Mouse (Mus musculus): ENCODE measurements around the gene Ufc1. TPM values are rescaled to one million over a fixed set of nuclear protein-coding genes. Genes with fewer than 3 reads are reported as not detected.

The Ufc1 gene
- total RNA-seq, 2 experiments from 2014 or later: 84.3 to 93.2 TPM

DNA sequence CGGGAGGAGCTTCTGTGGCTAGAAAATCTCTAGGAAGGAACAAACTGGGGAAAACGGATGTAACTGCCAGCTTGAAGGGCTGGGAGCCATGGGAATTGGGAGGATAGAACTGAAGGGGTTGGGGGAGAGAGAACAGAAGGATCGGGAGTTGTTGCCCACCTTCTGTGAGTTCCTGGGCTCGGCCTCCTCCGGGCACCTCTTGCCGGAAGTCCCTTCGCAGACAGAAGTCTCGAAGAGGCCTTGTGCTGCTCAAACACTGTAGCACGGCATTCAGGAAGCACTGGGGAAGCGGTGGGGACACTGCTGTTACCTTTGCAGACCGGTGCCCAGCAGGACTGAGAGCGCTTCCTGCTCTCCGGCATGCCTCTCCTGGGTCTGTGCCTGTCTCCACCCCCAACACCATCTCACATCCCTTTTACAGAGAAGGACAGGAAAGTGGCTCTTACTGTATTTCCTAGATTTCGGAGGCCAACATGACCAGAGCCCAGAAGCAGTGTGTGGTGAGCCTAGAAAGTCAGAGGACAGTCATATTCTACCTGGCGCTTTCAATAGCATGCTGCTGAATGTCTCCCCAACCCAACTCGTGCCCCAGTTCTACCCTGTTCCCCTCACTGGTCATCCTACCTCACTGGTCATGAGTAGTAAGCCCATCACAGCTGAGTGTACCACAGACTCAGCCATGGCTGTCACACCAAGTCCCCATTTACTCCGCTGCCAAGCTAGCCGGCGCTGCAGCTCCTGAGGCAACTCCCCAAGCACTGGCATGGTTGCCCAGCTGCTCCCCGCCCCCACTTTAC, 9.5 kb downstream of the Ufc1 start:
- H3K27ac ChIP-seq: peak overlapping the region; percentile 48
- TF ChIP-seq CTCF (IDR thresholded peaks at IDR 0.05): no peak
- peak overlapping the region; percentile 51 for H3K4me3 ChIP-seq
- intact Hi-C loops (cut with DNase I): loop anchor here (10.0 kb wide), 1 partner anchor 170 kb away; the partner anchor contains the start of gene Cfap126
- no peak for DNase-seq

DNA sequence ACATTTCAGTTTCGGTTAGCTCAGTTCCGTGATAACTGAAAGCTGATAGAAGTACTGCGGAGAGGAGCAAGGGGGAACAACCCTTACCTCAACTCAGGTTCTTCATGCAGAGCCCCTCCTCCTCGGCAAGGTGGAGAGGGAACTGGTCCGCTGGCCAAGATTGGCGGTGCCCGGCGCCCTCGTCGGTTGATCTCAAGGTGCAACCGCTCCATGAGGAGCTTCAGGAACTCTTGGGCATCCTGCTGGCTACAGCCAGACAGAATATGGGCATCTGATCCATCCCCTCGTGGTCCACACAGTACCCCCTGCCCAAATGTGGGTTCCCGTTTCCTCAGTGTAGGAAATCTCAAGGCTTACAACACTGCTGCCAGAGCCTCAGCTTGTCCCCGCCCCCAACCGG, 10.3 kb downstream of the Ufc1 start:
- DNase-seq: no peak
- peak overlapping the region; percentile 51; the same call in 1 of the 2 replicates for H3K4me3 ChIP-seq
- intact Hi-C loops (cut with DNase I): loop anchor here (10.0 kb wide), 1 partner anchor 170 kb away; the partner anchor contains the start of gene Cfap126
- peak overlapping the region; percentile 48; the same call in 1 of the 2 replicates for H3K27ac ChIP-seq
- no peak for TF ChIP-seq CTCF (IDR thresholded peaks at IDR 0.05)

DNA sequence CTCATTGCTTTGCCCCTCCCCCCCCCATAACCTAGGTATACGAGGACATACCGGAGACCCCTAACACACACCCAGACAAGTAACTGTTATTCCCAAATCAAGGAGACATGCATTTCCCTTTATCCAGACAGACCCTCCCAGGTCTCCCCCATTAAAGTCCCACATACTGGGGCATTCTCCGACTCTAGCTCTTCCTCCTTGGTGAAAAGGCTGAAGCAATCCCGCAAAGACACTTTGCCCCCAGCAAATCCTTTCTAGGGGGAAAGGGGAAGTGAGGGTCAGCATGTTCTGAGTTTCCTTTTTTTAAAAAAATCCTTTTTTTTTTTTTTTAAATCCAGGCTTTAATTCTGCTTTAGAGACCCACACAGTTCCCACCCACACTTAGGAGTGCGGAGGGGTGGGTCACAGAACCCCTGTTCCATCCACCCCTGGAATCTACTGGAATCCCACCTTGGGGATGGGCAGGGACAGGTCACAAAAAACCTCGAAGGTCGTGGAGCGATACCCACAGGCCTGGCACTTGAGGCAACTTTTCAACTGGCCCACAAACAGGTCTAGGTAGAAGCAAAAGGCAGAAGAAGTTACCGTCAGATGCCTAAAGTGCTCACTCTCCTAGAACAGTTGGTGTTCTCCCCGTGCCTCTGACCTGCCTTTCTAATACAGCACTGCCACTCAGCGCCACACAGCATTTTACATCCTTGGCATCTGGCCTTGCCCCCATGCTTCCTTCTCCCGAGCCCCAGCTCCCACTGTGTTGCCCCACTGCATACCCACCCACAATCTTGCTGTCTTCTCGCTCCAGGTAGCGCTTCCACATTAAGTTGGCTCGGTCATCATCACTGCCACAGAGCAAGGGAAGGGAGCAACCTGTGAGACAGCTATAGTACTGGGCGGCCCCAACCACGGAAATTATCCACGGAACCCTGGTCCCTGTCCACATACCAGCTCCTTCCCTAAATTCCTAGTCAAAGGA, 11.3 kb downstream of the Ufc1 start:
- no peak for DNase-seq
- intact Hi-C loops (cut with DNase I): loop anchor here (10.0 kb wide), 1 partner anchor 169 kb away; the partner anchor contains the start of gene Cfap126
- H3K27ac ChIP-seq: no peak overlapping the region
- no peak for TF ChIP-seq CTCF (IDR thresholded peaks at IDR 0.05)
- H3K4me3 ChIP-seq: no peak overlapping the region

DNA sequence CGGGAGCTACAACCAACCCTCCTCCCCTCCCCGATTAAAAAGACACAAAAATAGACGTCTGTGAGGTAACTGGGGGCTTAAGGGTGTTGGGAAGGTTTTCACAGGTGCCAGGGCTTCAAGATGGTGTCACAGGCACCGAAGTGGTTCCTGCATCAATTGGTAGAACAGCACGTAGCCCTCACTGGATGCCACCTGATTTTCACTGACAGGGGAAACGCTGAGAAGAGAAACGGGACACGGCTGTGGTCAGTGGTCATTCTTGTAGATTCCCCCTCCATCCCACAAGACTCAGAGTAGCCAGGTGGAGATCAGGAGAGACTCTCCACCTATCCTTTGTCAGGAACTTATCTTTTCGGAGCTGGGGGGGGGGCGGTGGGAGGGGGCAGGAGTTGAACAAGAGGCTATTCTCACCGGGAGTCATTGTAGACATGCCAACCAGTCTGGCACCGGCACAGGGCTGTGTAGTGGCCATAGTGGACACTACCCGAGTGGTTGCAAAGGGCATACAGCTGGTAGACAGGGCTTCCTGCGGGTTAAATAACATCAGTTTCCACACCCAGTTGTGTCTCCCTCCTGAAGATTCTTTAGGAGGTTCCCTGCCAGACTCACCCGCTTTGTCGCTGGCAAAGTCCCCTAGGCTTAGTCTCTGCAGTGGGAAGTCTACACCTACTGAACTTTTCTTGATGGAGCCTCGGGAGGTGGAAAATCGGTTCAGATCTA, 12.6 kb downstream of the Ufc1 start:
- TF ChIP-seq CTCF (IDR thresholded peaks at IDR 0.05): no peak
- Histone ChIP-seq H3K4me3 (peak overlapping the region; percentile 73), H3K27ac (peak overlapping the region; percentile 96)
- no peak for DNase-seq
- intact Hi-C loops (cut with DNase I): loop anchor here (10.0 kb wide), 1 partner anchor 167 kb away; the partner anchor contains the start of gene Cfap126

DNA sequence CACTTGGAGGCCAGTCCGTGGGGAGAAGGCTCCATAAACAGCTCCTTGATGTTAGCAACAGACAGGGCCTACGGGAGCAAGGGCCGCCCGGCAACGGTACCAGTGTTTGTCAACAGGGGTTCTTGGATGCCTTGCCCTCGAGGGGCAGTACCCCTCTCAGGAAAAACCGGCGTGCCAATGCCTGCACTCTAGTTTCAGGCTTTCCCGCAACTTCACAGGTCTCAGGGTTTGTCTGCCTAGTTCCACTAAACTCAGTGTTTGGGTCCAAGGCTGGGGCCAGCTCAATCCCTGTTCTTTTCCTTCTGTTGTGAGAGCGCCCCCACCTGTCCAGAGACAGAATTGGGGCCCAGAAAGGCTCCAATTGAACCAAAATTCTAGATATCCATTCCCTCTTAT, 13.3 kb downstream of the Ufc1 start:
- peak; percentile 91 for TF ChIP-seq CTCF (IDR thresholded peaks at IDR 0.05)
- intact Hi-C loops (cut with DNase I): loop anchor here (10.0 kb wide), 1 partner anchor 167 kb away; the partner anchor contains the start of gene Cfap126
- H3K27ac ChIP-seq: peak overlapping the region; percentile 96
- peak; percentile 88 for DNase-seq
- peak overlapping the region; percentile 73 for H3K4me3 ChIP-seq

DNA sequence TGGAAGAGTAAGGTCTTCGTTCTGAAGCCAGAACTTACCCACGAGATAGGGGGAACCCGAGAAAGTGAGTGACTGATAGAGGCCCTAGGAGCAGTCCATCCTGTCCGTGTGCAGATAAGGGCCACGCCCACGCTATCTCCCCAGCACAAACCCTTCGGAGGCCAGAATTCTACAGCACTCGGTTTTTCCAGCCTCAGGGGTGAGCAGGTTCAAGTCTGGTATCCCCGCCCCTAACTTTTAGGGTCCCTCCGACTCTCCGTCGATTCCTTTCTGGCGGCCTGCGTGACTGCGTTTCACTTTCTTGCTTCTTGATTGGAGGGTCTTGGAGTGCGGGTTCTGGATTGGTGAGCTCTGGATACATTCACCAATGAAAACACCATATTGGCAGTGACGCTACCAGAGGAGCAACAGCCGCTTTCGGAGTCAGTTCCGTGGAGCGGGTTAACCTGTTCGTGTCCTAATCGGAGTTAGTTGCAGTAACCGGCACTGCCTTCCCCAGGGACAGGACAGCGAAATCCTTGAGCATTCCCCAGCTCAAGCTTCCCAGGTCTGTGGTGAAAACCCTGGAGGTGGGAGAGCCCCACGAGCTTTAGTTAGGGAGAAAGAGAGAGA, 13.8 kb downstream of the Ufc1 start, which contains the start of gene Ppox:
Ppox (minus strand) TSS at position 271 of the 612 bp plus-strand sequence.
- DNase-seq: peak; percentile 91
- Histone ChIP-seq H3K27ac (peak within 1 kb of the TSS; percentile 96), H3K4me3 (peak within 1 kb of the TSS; percentile 73)
- intact Hi-C loops (cut with DNase I): loop anchor here (10.0 kb wide), 1 partner anchor 166 kb away; the partner anchor contains the start of gene Cfap126
- TF ChIP-seq CTCF (IDR thresholded peaks at IDR 0.05): no peak

DNA sequence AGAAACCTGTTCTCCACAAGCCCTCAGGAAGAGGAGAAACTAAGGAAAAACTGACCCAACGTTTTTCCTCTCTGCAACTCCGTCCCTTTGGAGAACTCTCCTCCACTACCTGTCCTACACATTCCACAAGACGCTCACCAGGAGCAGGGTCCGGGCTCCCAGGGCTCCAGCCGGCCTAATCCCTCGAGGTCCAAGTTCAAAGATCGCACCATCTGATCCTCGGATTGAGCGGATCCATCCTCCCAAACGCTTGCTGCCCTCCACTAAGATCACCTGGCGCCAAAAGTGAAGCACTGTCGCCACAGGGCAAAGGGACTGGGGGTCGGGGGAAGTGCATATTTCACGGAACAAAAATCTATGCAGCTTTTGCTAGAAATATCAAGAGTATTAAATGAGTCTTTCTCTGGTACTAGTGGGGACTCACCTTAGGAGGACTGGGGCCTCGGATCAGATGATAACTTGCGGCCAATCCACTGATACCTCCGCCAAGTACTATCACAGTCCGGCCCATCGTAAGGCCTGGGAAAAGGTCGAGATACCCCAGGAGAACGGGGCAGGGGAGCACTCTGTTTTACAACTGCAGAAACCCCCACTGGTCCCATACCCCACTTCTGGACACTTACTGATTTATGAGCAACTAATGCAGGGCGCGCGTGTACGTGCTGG, 14.4 kb downstream of the Ufc1 start:
- TF ChIP-seq CTCF (IDR thresholded peaks at IDR 0.05): no peak
- intact Hi-C loops (cut with DNase I): loop anchor here (10.0 kb wide), 1 partner anchor 166 kb away; the partner anchor contains the start of gene Cfap126
- Histone ChIP-seq H3K27ac (peak overlapping the region; percentile 96), H3K4me3 (peak overlapping the region; percentile 73)
- DNase-seq: peak; percentile 31

DNA sequence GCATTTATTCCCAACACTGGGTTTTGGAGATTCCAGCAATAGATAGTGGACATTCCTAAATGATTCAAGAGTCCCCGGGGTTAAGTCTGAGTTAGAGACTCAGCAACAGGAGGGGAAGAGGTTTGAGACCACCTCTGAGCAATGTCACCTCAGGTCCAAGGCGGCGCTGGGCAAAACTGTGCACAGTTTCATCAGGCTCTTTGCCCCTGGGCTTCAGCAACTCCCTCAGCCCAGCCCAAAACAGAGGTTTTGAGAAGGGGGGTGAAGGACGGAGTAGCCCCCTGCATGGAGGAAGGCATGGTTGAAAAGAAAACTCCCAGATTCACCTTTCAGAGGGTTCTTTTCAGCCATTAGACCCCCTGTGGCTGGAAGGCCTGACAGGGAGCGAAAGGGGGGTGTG, 15.1 kb downstream of the Ufc1 start:
- Histone ChIP-seq H3K4me3 (peak overlapping the region; percentile 73), H3K27ac (no peak overlapping the region; the same call in 1 of the 2 replicates)
- TF ChIP-seq CTCF (IDR thresholded peaks at IDR 0.05): no peak
- intact Hi-C loops (cut with DNase I): loop anchor here (10.0 kb wide), 1 partner anchor 165 kb away; the partner anchor contains the start of gene Cfap126
- DNase-seq: no peak

DNA sequence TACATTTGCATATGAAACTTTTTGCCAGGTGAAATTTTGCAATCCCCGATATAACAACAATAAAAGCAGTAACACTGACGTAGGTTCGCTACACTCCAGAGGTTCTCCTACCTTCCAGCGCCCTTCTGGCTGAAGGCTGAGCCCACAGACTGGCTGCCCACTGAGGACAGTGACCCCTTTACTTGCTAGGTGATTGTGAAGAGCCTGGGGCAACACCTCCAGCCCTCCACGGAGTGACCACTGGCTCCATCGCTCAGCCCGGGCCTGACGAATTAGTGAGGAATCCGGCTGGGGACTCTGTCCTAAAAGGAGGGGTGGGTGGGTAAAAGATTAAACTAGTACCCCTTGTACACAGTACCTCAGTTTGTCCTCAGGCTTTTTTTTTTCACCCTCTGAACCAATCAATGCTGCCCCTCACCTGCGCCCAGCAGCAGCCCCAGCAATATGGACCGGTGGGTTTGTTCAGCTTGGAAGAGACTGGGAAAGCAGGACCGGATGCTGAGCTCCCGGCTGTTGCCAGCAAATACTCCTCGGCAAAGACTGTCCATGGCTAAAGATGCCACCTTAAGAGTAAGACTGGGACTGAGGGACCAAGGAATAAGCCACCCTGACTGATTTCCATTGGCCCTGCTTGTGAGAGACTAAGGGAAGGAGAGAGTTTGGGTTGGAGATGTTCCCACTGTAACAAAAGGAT, 15.7 kb downstream of the Ufc1 start:
- Histone ChIP-seq H3K4me3 (no peak overlapping the region), H3K27ac (no peak overlapping the region)
- TF ChIP-seq CTCF (IDR thresholded peaks at IDR 0.05): no peak
- no peak for DNase-seq
- intact Hi-C loops (cut with DNase I): no loop called here

DNA sequence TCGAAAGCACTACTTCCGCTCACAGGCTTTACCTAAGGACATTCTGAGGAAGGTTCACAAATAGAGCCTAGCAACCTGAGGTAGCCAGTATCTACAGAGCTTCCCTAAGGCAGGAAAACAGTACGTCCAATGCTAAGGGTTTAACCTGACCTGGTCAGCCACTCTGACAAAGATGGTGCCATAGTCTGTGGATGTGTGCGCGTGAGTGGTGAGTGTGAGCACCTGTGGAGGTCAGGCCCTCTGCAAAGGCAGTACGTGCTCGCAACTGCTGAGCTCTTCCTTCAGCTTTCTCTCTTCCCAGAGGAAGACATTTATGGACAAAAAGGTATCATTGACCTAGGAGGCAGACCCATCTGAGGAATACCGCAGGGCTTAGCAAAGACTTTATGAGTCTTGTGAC, 16.4 kb downstream of the Ufc1 start:
- TF ChIP-seq CTCF (IDR thresholded peaks at IDR 0.05): no peak
- DNase-seq: no peak
- intact Hi-C loops (cut with DNase I): no loop called here
- no peak overlapping the region for H3K4me3 ChIP-seq
- H3K27ac ChIP-seq: no peak overlapping the region
